In genomic region chr11:51945548-51945947, GRCm38 (mm10) we compare ENCODE assay signal across 9 mouse cellular contexts. TPM values are rescaled to one million over a fixed set of nuclear protein-coding genes. Genes with fewer than 3 reads are reported as not detected.
DNase-seq lines count a peak whose midpoint lies in the region; ATAC-seq and TF ChIP-seq lines count a peak whose summit lies in the region.
"Had no signal": no experiment of that assay in that cellular context is flagged by ENCODE, and none has a peak within 500 bp of the region (broad histone marks: within the 10 kb centered on the region; RNA-seq: fewer than 3 reads in every experiment).

No protein-coding gene starts in this region.

- no peak for TF ChIP-seq POLR2A in cerebellum, adult 2 months (IDR thresholded peaks at IDR 0.05; ENCODE audit: borderline replicate concordance, insufficient read depth, low read length)
- TF ChIP-seq POLR2A in limb, embryonic 14.5 days (IDR thresholded peaks at IDR 0.05; ENCODE audit: borderline replicate concordance, extremely low read depth, insufficient read depth, insufficient read length), result no peak

- 2% methylated on average over 8 of the region's 8 CpGs for WGBS in cerebellum, adult 2 months
- WGBS in limb, embryonic 14.5 days, result 12% methylated on average over 8 of the region's 8 CpGs

- DNase-seq in layer of hippocampus, adult 18-20 months (ENCODE audit: low spot score in 2 of 2), result peak; percentile 37 to 61
- DNase-seq in layer of hippocampus, postnatal 36 days, result no peak
- peak; percentile 40 to 52 for DNase-seq in cerebellum, adult 2 months
- peak; percentile 65 for DNase-seq in gastrocnemius, postnatal 25 days
- DNase-seq in limb, embryonic 14.5 days (ENCODE audit: low spot score), result peak; percentile 27
- no peak for DNase-seq in embryo, embryonic 10.5 days (ENCODE audit: low spot score)
- no peak for DNase-seq in kidney, postnatal 36 days

- H3K4me3 ChIP-seq in cerebellum, adult 2 months (replicated peaks; ENCODE audit: insufficient read depth, low read depth, low read length), result peak overlapping the region; percentile 6
- no peak overlapping the region for H3K4me3 ChIP-seq in limb, embryonic 14.5 days (replicated peaks; ENCODE audit: low read length)
- H3K4me3 ChIP-seq: stomach, embryonic 15.5 days had no signal

- no peaks in the 10 kb centered on the region for H3K27me3 ChIP-seq in cerebellum, adult 2 months (ENCODE audit: control insufficient read depth, insufficient read depth, low read length)
- H3K27me3 ChIP-seq in limb, embryonic 14.5 days (ENCODE audit: control insufficient read depth, insufficient read depth, low read length), result no peaks in the 10 kb centered on the region
- H3K27me3 ChIP-seq: stomach, embryonic 15.5 days had no signal

- H3K9ac ChIP-seq in limb, embryonic 14.5 days (ENCODE audit: low read depth, low read length, severe bottlenecking), result no peak overlapping the region
- H3K9ac ChIP-seq: stomach, embryonic 15.5 days had no signal

- no peaks in the 10 kb centered on the region for H3K36me3 ChIP-seq in limb, embryonic 14.5 days (ENCODE audit: control insufficient read depth, insufficient read depth, low read length)
- H3K36me3 ChIP-seq: stomach, embryonic 15.5 days had no signal

- no peak overlapping the region for H3K4me2 ChIP-seq in limb, embryonic 14.5 days (replicated peaks; ENCODE audit: low read depth, low read length, severe bottlenecking)
- H3K4me2 ChIP-seq: stomach, embryonic 15.5 days had no signal

- H3K4me1 ChIP-seq in cerebellum, adult 2 months (ENCODE audit: control insufficient read depth, insufficient read depth, low read length), result peaks cover 12% of the 10 kb centered on the region
- H3K4me1 ChIP-seq in limb, embryonic 14.5 days (ENCODE audit: control insufficient read depth, insufficient read depth, low read length), result peaks cover 7% of the 10 kb centered on the region

- no peak for TF ChIP-seq CTCF in cerebellum, adult 2 months (IDR thresholded peaks at IDR 0.05; ENCODE audit: borderline replicate concordance, insufficient read depth, low read depth, low read length)

- ATAC-seq in limb, embryonic 14.5 days (ENCODE audit: low FRiP score, low read depth), result peak; percentile 19; the same call in 1 of the 2 replicates
- ATAC-seq in CD4-positive, CD25-positive, alpha-beta regulatory T cell, adult 4 months, result no peak

- H3K9me3 ChIP-seq in limb, embryonic 14.5 days (ENCODE audit: control insufficient read depth, low read length), result no peaks in the 10 kb centered on the region
- H3K9me3 ChIP-seq: stomach, embryonic 15.5 days had no signal

- H3K27ac ChIP-seq in cerebellum, adult 2 months (ENCODE audit: insufficient read depth, low read length), result 0 out of 2 replicates have a peak overlapping the region, but pooled peaks have one; percentile 8
- no peak overlapping the region for H3K27ac ChIP-seq in limb, embryonic 14.5 days (replicated peaks; ENCODE audit: low read depth, low read length)
- H3K27ac ChIP-seq: stomach, embryonic 15.5 days had no signal

RNA-seq across cellular contexts. Expression of gene Cdkn2aipnl, which starts 21.9 kb away (rescaled TPM):
- 10 to 100 TPM; 40.6 to 44.1 TPM for total RNA-seq in layer of hippocampus, adult 18-20 months (2021)
- 10 to 100 TPM; 32.7 to 33.4 TPM for total RNA-seq in layer of hippocampus, postnatal 36 days (2021)
- 41.0 and 41.8 TPM in 2 replicates for polyA plus RNA-seq in cerebellum, adult 2 months (2012; rRNA removed)
- 10 to 100 TPM; 11.9 to 15.9 TPM for total RNA-seq in gastrocnemius, postnatal 25 days (2021)
- polyA plus RNA-seq in limb, embryonic 14.5 days (2012; rRNA removed), result 42.5 and 44.6 TPM in 2 replicates
- 93.3 and 103 TPM in 2 replicates for polyA plus RNA-seq in limb, embryonic 14.5 days (2014; fragmentation: Nextera tagmentation; extraction: Ambion mirVana)
- 100 to 1,000 TPM in 1 of 2 experiments, 10 to 100 TPM in 1; 92.5 to 116 TPM for polyA plus RNA-seq in CD4-positive, CD25-positive, alpha-beta regulatory T cell, adult 4 months (2017; shearing (Covaris generic))

RNA-seq across cellular contexts. Expression of gene Ube2b, which starts 55.0 kb away (rescaled TPM):
- total RNA-seq in layer of hippocampus, adult 18-20 months (2021), result 100 to 1,000 TPM; 186 to 195 TPM
- total RNA-seq in layer of hippocampus, postnatal 36 days (2021), result 100 to 1,000 TPM; 205 to 208 TPM
- 162 and 170 TPM in 2 replicates for polyA plus RNA-seq in cerebellum, adult 2 months (2012; rRNA removed)
- 100 to 1,000 TPM; 347 to 366 TPM for total RNA-seq in gastrocnemius, postnatal 25 days (2021)
- polyA plus RNA-seq in limb, embryonic 14.5 days (2012; rRNA removed), result 194 and 211 TPM in 2 replicates
- 141 and 151 TPM in 2 replicates for polyA plus RNA-seq in limb, embryonic 14.5 days (2014; fragmentation: Nextera tagmentation; extraction: Ambion mirVana)
- 100 to 1,000 TPM; 197 to 249 TPM for polyA plus RNA-seq in CD4-positive, CD25-positive, alpha-beta regulatory T cell, adult 4 months (2017; shearing (Covaris generic))

RNA-seq across cellular contexts. Expression of gene Cdkl3, which starts 58.5 kb away (rescaled TPM):
- total RNA-seq in layer of hippocampus, adult 18-20 months (2021), result 10 to 100 TPM; 14.0 to 16.7 TPM
- total RNA-seq in layer of hippocampus, postnatal 36 days (2021), result 10 to 100 TPM; 15.0 to 19.8 TPM
- 12.7 and 14.5 TPM in 2 replicates for polyA plus RNA-seq in cerebellum, adult 2 months (2012; rRNA removed)
- 1 to 10 TPM; 2.0 to 2.4 TPM for total RNA-seq in gastrocnemius, postnatal 25 days (2021)
- polyA plus RNA-seq in limb, embryonic 14.5 days (2012; rRNA removed), result 6.9 and 9.5 TPM in 2 replicates
- polyA plus RNA-seq in limb, embryonic 14.5 days (2014; fragmentation: Nextera tagmentation; extraction: Ambion mirVana), result 11.9 and 12.3 TPM in 2 replicates
- 1 to 10 TPM; 2.7 to 5.3 TPM for polyA plus RNA-seq in CD4-positive, CD25-positive, alpha-beta regulatory T cell, adult 4 months (2017; shearing (Covaris generic))

Comparison
In these comparisons a context has a peak if more than half of its experiments do, and no peak if none do; other contexts are left out.
1. DNase-seq: peak in layer of hippocampus, adult 18-20 months (2 of 2), cerebellum, adult 2 months (2 of 2), gastrocnemius, postnatal 25 days (single experiment) and limb, embryonic 14.5 days (single experiment); none in layer of hippocampus, postnatal 36 days (0 of 2), embryo, embryonic 10.5 days (single experiment) and kidney, postnatal 36 days (0 of 2).
2. RNA of gene Cdkl3, which starts 58.5 kb away (total RNA-seq): 15.0 to 19.8 TPM in layer of hippocampus, postnatal 36 days and 14.0 to 16.7 TPM in layer of hippocampus, adult 18-20 months; 2.0 to 2.4 TPM in gastrocnemius, postnatal 25 days; every median in the first group is over 4 times any median in the second.